Mouse (Mus musculus): ENCODE results near the gene Pdzd3. TPM values are rescaled to one million over a fixed set of nuclear protein-coding genes. Genes with fewer than 3 reads are reported as not detected.

The Pdzd3 gene
- polyA plus RNA-seq, 1 experiment from 2014 or later: 0.12 TPM

DNA sequence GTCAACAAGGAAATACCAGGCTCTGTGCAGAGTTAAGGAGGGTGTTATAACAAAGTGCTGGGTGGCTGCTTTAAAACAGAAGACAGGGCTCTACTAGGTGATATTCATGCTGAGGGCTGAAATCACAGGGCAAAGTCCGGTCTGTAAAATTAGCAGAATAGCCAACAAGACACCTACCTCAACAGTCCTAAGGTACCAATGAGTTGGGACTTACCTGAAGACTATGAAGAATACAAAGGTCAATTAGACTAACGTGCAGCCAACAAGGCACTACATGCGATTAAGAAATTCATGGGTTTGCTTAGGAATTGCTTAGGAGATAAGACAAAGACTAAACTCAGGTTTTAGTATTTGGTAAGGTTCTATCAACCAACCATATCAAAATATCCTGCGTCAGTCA, 41.9 kb downstream of the Pdzd3 start:
- Histone ChIP-seq H3K27me3 (ENCODE audit: control insufficient read depth, insufficient read depth, low read length) (no peaks in the 10 kb centered on the region), H3K4me3 (ENCODE audit: low read depth, low read length) (no peak overlapping the region), H3K4me1 (ENCODE audit: control insufficient read depth, insufficient read depth, low read length) (0 out of 2 replicates have a peak, but pooled peaks cover 3% of the 10 kb centered on the region), H3K4me2 (replicated peaks; ENCODE audit: low read depth, low read length) (no peak overlapping the region), H3K36me3 (ENCODE audit: control insufficient read depth, insufficient read depth, low read length) (no peaks in the 10 kb centered on the region), H3K9me3 (ENCODE audit: control insufficient read depth, low read depth, low read length) (no peaks in the 10 kb centered on the region), H3K27ac (ENCODE audit: low read length) (no peak overlapping the region), H3K9ac (replicated peaks; ENCODE audit: low read depth, low read length) (no peak overlapping the region)
- ATAC-seq (ENCODE audit: insufficient number of reproducible peaks, insufficient read depth, low FRiP score, low read depth): no peak
- 86% methylated on average over 4 of the region's 4 CpGs for WGBS

DNA sequence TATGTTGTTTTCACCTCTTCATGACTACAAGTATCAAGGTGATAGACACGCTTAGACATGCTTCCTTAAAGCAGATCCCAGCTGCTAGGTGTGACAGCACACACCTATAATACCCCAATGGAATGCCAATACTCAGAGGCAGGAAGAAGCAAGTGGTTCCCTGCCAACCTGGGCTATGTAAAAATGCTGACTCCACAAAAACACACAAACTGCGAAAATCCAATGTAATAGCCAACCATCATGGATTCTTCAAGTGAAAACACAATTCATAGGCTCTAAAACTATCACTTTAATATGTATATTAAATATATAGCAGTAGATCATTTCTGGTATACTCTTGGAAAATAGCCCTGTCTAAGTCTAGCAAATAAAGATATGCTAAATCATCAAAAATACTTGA, 43.4 kb downstream of the Pdzd3 start:
- no peaks in the 10 kb centered on the region for H3K27me3 ChIP-seq (ENCODE audit: control insufficient read depth, insufficient read depth, low read length)
- H3K4me1 ChIP-seq (ENCODE audit: control insufficient read depth, insufficient read depth, low read length): 0 out of 2 replicates have a peak, but pooled peaks cover 3% of the 10 kb centered on the region
- H3K36me3 ChIP-seq (ENCODE audit: control insufficient read depth, insufficient read depth, low read length): no peaks in the 10 kb centered on the region
- H3K9me3 ChIP-seq (ENCODE audit: control insufficient read depth, low read depth, low read length): no peaks in the 10 kb centered on the region
- H3K9ac ChIP-seq (replicated peaks; ENCODE audit: low read depth, low read length): no peak overlapping the region
- WGBS: 91% methylated on average over 2 of the region's 2 CpGs
- no peak overlapping the region for H3K27ac ChIP-seq (ENCODE audit: low read length)
- no peak for ATAC-seq (ENCODE audit: insufficient number of reproducible peaks, insufficient read depth, low FRiP score, low read depth)
- no peak overlapping the region for H3K4me3 ChIP-seq (ENCODE audit: low read depth, low read length)
- no peak overlapping the region for H3K4me2 ChIP-seq (replicated peaks; ENCODE audit: low read depth, low read length)

DNA sequence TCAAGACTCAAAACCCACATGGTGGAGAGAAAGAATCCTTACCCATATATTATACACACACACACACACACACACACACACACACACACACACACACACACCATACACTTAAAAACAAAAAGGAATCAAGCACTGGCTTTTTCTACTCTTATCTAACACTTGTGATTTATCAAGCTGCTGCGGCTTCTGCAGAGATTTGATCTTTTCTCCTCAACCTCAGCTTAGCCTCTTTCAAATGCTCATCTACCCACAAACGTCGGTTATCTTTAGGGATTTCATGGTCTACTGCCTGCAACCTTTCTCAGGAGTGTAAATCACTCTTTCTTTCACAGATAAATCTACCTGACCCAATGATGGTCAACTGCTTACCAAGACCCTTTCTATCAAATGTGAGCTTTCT, 50.8 kb downstream of the Pdzd3 start:
- no peak for ATAC-seq (ENCODE audit: insufficient number of reproducible peaks, insufficient read depth, low FRiP score, low read depth)
- Histone ChIP-seq H3K4me2 (replicated peaks; ENCODE audit: low read depth, low read length) (no peak overlapping the region), H3K4me1 (ENCODE audit: control insufficient read depth, insufficient read depth, low read length) (no peaks in the 10 kb centered on the region)

DNA sequence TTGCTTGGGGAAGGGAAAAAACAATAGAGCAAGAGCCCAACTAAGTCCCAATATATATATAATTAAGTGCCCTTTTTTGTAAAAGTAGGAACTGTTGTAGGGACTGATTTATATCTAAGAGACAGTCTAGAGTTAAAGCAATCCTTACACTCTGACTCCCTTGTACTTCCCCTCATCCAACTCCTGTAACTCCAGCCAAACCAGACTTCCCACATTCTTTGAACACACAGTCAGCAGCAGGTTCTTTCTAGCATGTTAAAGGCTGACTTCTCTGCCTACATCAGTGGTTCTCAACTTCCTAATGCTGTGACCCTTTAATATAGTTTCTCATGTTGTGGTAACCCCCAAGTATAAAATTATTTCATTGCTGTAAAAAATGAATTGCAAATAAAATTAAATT, 51.7 kb downstream of the Pdzd3 start:
- Histone ChIP-seq H3K27ac (ENCODE audit: low read length) (no peak overlapping the region), H3K4me1 (ENCODE audit: control insufficient read depth, insufficient read depth, low read length) (no peaks in the 10 kb centered on the region), H3K27me3 (ENCODE audit: control insufficient read depth, insufficient read depth, low read length) (no peaks in the 10 kb centered on the region), H3K9ac (replicated peaks; ENCODE audit: low read depth, low read length) (no peak overlapping the region), H3K36me3 (ENCODE audit: control insufficient read depth, insufficient read depth, low read length) (peaks cover 17% of the 10 kb centered on the region), H3K4me2 (replicated peaks; ENCODE audit: low read depth, low read length) (no peak overlapping the region), H3K4me3 (ENCODE audit: low read depth, low read length) (no peak overlapping the region), H3K9me3 (ENCODE audit: control insufficient read depth, low read depth, low read length) (no peaks in the 10 kb centered on the region)
- no peak for ATAC-seq (ENCODE audit: insufficient number of reproducible peaks, insufficient read depth, low FRiP score, low read depth)

More for the DNA sequence above, 50.8 kb downstream of the Pdzd3 start:
- 79% methylated on average over 3 of the region's 3 CpGs for WGBS
- H3K4me3 ChIP-seq (ENCODE audit: low read depth, low read length): no peak overlapping the region
- no peaks in the 10 kb centered on the region for H3K9me3 ChIP-seq (ENCODE audit: control insufficient read depth, low read depth, low read length)
- no peaks in the 10 kb centered on the region for H3K27me3 ChIP-seq (ENCODE audit: control insufficient read depth, insufficient read depth, low read length)
- no peak overlapping the region for H3K27ac ChIP-seq (ENCODE audit: low read length)
- no peak overlapping the region for H3K9ac ChIP-seq (replicated peaks; ENCODE audit: low read depth, low read length)
- peaks cover 17% of the 10 kb centered on the region for H3K36me3 ChIP-seq (ENCODE audit: control insufficient read depth, insufficient read depth, low read length)

DNA sequence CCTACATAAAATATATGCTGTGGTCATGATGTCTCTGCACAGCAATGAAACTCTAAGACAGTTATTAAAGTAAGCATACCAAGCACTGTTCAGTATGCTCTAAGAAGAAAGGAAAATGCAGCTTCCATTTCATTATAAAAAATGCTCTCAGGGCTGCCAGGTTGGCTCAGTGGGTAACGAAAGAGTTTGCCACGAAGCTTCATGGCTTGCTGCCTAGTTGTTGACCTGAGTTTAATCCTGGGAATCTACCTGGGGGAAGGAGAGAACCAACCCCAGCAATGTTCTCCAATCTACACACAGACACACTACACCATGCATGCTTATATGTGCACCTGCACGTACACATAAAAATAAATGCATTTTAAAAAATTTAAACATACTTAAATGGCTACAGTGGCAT, 52.1 kb downstream of the Pdzd3 start:
- Histone ChIP-seq H3K4me1 (ENCODE audit: control insufficient read depth, insufficient read depth, low read length) (no peaks in the 10 kb centered on the region), H3K4me3 (ENCODE audit: low read depth, low read length) (no peak overlapping the region), H3K9me3 (ENCODE audit: control insufficient read depth, low read depth, low read length) (no peaks in the 10 kb centered on the region), H3K9ac (replicated peaks; ENCODE audit: low read depth, low read length) (no peak overlapping the region), H3K27ac (ENCODE audit: low read length) (no peak overlapping the region), H3K4me2 (replicated peaks; ENCODE audit: low read depth, low read length) (no peak overlapping the region), H3K36me3 (ENCODE audit: control insufficient read depth, insufficient read depth, low read length) (peaks cover 17% of the 10 kb centered on the region), H3K27me3 (ENCODE audit: control insufficient read depth, insufficient read depth, low read length) (no peaks in the 10 kb centered on the region)
- ATAC-seq (ENCODE audit: insufficient number of reproducible peaks, insufficient read depth, low FRiP score, low read depth): no peak
- 73% methylated on average over 3 of the region's 3 CpGs for WGBS

Other genes starting within 250 kb of the Pdzd3 start
- 0.88 and 1.5 TPM in 2 replicates for gene Thy1, start 208.1 kb downstream of the Pdzd3 start, polyA plus RNA-seq (2014; fragmentation: Nextera tagmentation; extraction: Ambion mirVana)
- gene Usp2, start 184.4 kb downstream of the Pdzd3 start, polyA plus RNA-seq (2014; fragmentation: Nextera tagmentation; extraction: Ambion mirVana): 10.5 and 15.0 TPM in 2 replicates
- 0.26 and 0.28 TPM in 2 replicates for gene Mfrp, start 149.7 kb downstream of the Pdzd3 start, polyA plus RNA-seq (2014; fragmentation: Nextera tagmentation; extraction: Ambion mirVana)
- 2.3 and 2.8 TPM in 2 replicates for gene C1qtnf5, start 144.2 kb downstream of the Pdzd3 start, polyA plus RNA-seq (2014; fragmentation: Nextera tagmentation; extraction: Ambion mirVana)
- 0.43 and 0.52 TPM in 2 replicates for gene Gm49380, start 138.0 kb downstream of the Pdzd3 start, polyA plus RNA-seq (2014; fragmentation: Nextera tagmentation; extraction: Ambion mirVana)
- gene Rnf26, start 138.0 kb downstream of the Pdzd3 start, polyA plus RNA-seq (2014; fragmentation: Nextera tagmentation; extraction: Ambion mirVana): 61.7 and 66.7 TPM in 2 replicates
- gene Mcam, start 117.0 kb downstream of the Pdzd3 start, polyA plus RNA-seq (2014; fragmentation: Nextera tagmentation; extraction: Ambion mirVana): 53.0 and 54.3 TPM in 2 replicates
- gene Cbl, start 17.4 kb downstream of the Pdzd3 start, polyA plus RNA-seq (2014; fragmentation: Nextera tagmentation; extraction: Ambion mirVana): 18.5 and 19.9 TPM in 2 replicates
- not detected in 2 replicates for gene Ccdc153, start 10.8 kb downstream of the Pdzd3 start, polyA plus RNA-seq (2014; fragmentation: Nextera tagmentation; extraction: Ambion mirVana)
- gene Nlrx1, start 17.1 kb upstream of the Pdzd3 start, polyA plus RNA-seq (2014; fragmentation: Nextera tagmentation; extraction: Ambion mirVana): 7.2 and 8.4 TPM in 2 replicates
- gene Abcg4, start 37.1 kb upstream of the Pdzd3 start, polyA plus RNA-seq (2014; fragmentation: Nextera tagmentation; extraction: Ambion mirVana): 5.1 and 5.9 TPM in 2 replicates
- 21.3 and 23.4 TPM in 2 replicates for gene Hinfp, start 54.2 kb upstream of the Pdzd3 start, polyA plus RNA-seq (2014; fragmentation: Nextera tagmentation; extraction: Ambion mirVana)
- gene C2cd2l, start 68.8 kb upstream of the Pdzd3 start, polyA plus RNA-seq (2014; fragmentation: Nextera tagmentation; extraction: Ambion mirVana): 5.7 and 9.6 TPM in 2 replicates
- gene Dpagt1, start 74.5 kb upstream of the Pdzd3 start, polyA plus RNA-seq (2014; fragmentation: Nextera tagmentation; extraction: Ambion mirVana): 44.5 and 46.7 TPM in 2 replicates
- 289 and 335 TPM in 2 replicates for gene H2afx, start 83.2 kb upstream of the Pdzd3 start, polyA plus RNA-seq (2014; fragmentation: Nextera tagmentation; extraction: Ambion mirVana)
- 112 and 130 TPM in 2 replicates for gene Hmbs, start 92.8 kb upstream of the Pdzd3 start, polyA plus RNA-seq (2014; fragmentation: Nextera tagmentation; extraction: Ambion mirVana)
- gene Vps11, start 110.2 kb upstream of the Pdzd3 start, polyA plus RNA-seq (2014; fragmentation: Nextera tagmentation; extraction: Ambion mirVana): 24.5 and 25.4 TPM in 2 replicates
- gene Hyou1, start 128.0 kb upstream of the Pdzd3 start, polyA plus RNA-seq (2014; fragmentation: Nextera tagmentation; extraction: Ambion mirVana): 22.1 and 29.4 TPM in 2 replicates
- 22.3 and 23.7 TPM in 2 replicates for gene Slc37a4, start 145.4 kb upstream of the Pdzd3 start, polyA plus RNA-seq (2014; fragmentation: Nextera tagmentation; extraction: Ambion mirVana)
- gene Rps25, start 155.7 kb upstream of the Pdzd3 start, polyA plus RNA-seq (2014; fragmentation: Nextera tagmentation; extraction: Ambion mirVana): 2,532 and 2,694 TPM in 2 replicates
- 118 and 123 TPM in 2 replicates for gene Trappc4, start 156.1 kb upstream of the Pdzd3 start, polyA plus RNA-seq (2014; fragmentation: Nextera tagmentation; extraction: Ambion mirVana)
- gene Ccdc84, start 167.1 kb upstream of the Pdzd3 start, polyA plus RNA-seq (2014; fragmentation: Nextera tagmentation; extraction: Ambion mirVana): 27.0 and 30.7 TPM in 2 replicates
- not detected in 2 replicates for gene Foxr1, start 189.7 kb upstream of the Pdzd3 start, polyA plus RNA-seq (2014; fragmentation: Nextera tagmentation; extraction: Ambion mirVana)
- 25.9 and 26.4 TPM in 2 replicates for gene Upk2, start 203.5 kb upstream of the Pdzd3 start, polyA plus RNA-seq (2014; fragmentation: Nextera tagmentation; extraction: Ambion mirVana)
- gene Bcl9l, start 231.4 kb upstream of the Pdzd3 start, polyA plus RNA-seq (2014; fragmentation: Nextera tagmentation; extraction: Ambion mirVana): 15.4 and 16.3 TPM in 2 replicates

All from stomach, embryonic 14.5 days (tissue).